Mouse (Mus musculus): ENCODE data around the gene Gfi1b. TPM values are rescaled to one million over a fixed set of nuclear protein-coding genes. Genes with fewer than 3 reads are reported as not detected.

Gene Gfi1b
- polyA plus RNA-seq, 1 experiment from 2014 or later: 0.51 TPM

DNA sequence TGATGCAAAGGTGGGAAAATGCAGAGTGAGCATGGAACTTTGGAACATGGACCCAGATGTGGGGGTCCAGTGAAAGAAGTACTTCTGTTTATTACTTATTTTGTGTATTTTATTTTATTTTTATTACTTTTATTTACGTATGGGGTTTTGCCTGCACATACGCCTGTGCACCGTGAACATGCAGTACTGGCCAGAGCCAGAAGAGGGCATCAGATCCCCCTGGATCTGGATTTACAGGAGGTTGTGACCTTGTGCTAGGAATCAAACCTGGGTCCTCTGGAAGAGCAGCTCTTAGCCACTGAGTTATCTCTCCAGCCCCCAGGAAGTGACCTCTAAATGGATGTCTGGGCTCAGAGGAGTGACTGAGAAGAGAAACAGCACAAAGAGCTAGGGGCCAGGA is 3.1 kb upstream of the Gfi1b start:
- no peak overlapping the region for H3K4me3 ChIP-seq (ENCODE audit: low read depth, low read length)
- no peak for ATAC-seq (ENCODE audit: insufficient read depth)
- no peak overlapping the region for H3K9ac ChIP-seq
- H3K9me3 ChIP-seq (ENCODE audit: low read depth, low read length): no peaks in the 10 kb centered on the region
- TF ChIP-seq CTCF (IDR thresholded peaks at IDR 0.05; ENCODE audit: low read depth): 0 out of 2 replicates have a peak, but pooled peaks have one; percentile 26
- H3K4me1 ChIP-seq (ENCODE audit: insufficient read depth): no peaks in the 10 kb centered on the region
- H3K36me3 ChIP-seq (ENCODE audit: insufficient read depth): no peaks in the 10 kb centered on the region
- peaks cover 12% of the 10 kb centered on the region for H3K27me3 ChIP-seq (ENCODE audit: insufficient read depth, low read length)
- 86% methylated on average over 3 of the region's 3 CpGs for WGBS
- no peak for DNase-seq
- H3K27ac ChIP-seq (ENCODE audit: low read depth): no peak overlapping the region
- H3K4me2 ChIP-seq: no peak overlapping the region

DNA sequence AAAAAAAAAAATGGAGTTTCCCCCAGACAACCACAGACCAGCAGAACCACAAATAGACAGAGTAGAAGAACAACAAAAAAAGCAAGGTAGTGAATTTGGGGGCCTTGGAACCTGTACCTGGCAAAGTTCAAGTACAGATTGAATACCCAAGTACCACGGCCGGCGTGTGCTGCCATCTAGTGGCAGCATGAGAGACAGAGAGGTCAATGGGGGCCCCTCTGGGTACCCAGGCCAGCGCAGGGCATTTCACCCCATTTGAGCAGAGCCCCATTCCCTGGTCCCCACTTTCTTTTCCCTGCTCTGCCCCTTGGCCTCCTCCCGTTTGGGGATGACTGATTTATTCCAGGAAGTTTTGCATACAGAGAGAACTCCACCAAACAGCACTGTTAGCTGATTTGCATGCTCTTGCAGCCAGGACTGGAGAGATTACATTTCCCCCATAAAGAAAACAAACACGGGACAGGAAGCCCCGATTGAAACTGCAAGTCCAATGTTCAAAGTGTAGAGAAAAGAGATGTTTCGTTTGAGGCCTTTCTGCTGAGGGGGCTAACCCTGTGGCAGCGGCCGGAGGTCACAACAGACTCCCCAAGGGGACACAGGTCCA is 841 bp upstream of the Gfi1b start:
- no peak overlapping the region for H3K4me3 ChIP-seq (ENCODE audit: low read depth, low read length)
- H3K4me1 ChIP-seq (ENCODE audit: insufficient read depth): no peaks in the 10 kb centered on the region
- no peaks in the 10 kb centered on the region for H3K9me3 ChIP-seq (ENCODE audit: low read depth, low read length)
- DNase-seq (peak; percentile 74), ATAC-seq (ENCODE audit: insufficient read depth) (no peak)
- H3K27ac ChIP-seq (ENCODE audit: low read depth): no peak overlapping the region
- 20% methylated on average over 10 of the region's 10 CpGs for WGBS
- H3K27me3 ChIP-seq (ENCODE audit: insufficient read depth, low read length): peaks cover 12% of the 10 kb centered on the region
- H3K36me3 ChIP-seq (ENCODE audit: insufficient read depth): no peaks in the 10 kb centered on the region
- H3K9ac ChIP-seq: no peak overlapping the region
- peak; percentile 74 for TF ChIP-seq CTCF (IDR thresholded peaks at IDR 0.05; ENCODE audit: low read depth)
- no peak overlapping the region for H3K4me2 ChIP-seq

DNA sequence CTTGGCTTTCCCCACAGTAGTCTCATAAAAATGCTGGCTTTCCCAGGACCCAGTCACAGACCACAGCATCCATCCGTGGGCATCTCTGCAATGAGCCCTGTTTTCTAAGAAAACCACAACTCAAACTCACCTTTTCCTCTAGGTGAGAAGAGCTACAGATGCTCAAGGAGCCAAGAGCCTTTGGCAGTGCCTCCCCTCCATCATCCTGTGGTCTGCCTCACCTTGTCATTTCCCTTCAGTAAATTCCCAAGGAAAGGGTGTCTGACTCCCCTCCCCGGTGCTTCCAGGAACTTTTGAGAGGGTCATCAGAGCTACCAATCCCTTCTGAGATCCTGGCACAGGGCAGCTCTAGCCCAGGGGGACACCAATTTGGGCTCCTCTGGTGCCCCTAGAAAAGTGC is 671 bp downstream of the Gfi1b start:
- DNase-seq: no peak
- no peak for ATAC-seq (ENCODE audit: insufficient read depth)
- Histone ChIP-seq H3K4me1 (ENCODE audit: insufficient read depth) (no peaks in the 10 kb centered on the region), H3K27ac (ENCODE audit: low read depth) (no peak overlapping the region), H3K4me3 (ENCODE audit: low read depth, low read length) (peak overlapping the region; percentile 23; the same call in 1 of the 2 replicates), H3K27me3 (ENCODE audit: insufficient read depth, low read length) (peaks cover 12% of the 10 kb centered on the region), H3K36me3 (ENCODE audit: insufficient read depth) (no peaks in the 10 kb centered on the region), H3K9ac (no peak overlapping the region), H3K4me2 (no peak overlapping the region), H3K9me3 (ENCODE audit: low read depth, low read length) (no peaks in the 10 kb centered on the region)
- WGBS: 33% methylated on average over 2 of the region's 2 CpGs
- TF ChIP-seq CTCF (IDR thresholded peaks at IDR 0.05; ENCODE audit: low read depth): no peak

DNA sequence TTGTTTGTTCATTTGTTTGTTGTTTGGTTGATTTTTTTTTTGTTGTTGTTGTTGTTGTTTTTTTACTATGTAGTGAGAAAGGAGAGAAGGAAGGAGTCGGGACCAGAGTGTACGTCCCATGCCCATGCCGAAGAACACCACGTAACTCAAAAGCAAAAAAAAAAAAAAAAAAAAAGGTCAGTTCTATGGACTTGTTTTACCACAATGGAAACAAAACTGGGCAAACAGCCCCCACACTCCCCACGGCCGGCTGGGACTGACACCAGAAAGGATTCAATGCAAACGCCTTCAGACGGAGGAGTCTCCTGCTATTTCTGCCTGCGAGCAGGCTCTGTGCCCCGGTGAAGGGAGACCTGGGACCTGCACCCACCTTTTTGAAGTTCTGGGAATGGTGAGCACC is 1.3 kb downstream of the Gfi1b start:
- H3K36me3 ChIP-seq (ENCODE audit: insufficient read depth): no peaks in the 10 kb centered on the region
- no peak overlapping the region for H3K4me2 ChIP-seq
- no peak for TF ChIP-seq CTCF (IDR thresholded peaks at IDR 0.05; ENCODE audit: low read depth)
- no peak overlapping the region for H3K9ac ChIP-seq
- no peaks in the 10 kb centered on the region for H3K9me3 ChIP-seq (ENCODE audit: low read depth, low read length)
- ATAC-seq (ENCODE audit: insufficient read depth): no peak
- H3K4me1 ChIP-seq (ENCODE audit: insufficient read depth): no peaks in the 10 kb centered on the region
- DNase-seq: no peak
- no peak overlapping the region for H3K27ac ChIP-seq (ENCODE audit: low read depth)
- 63% methylated on average over 10 of the region's 10 CpGs for WGBS
- H3K4me3 ChIP-seq (ENCODE audit: low read depth, low read length): peak overlapping the region; percentile 23; the same call in 1 of the 2 replicates
- peaks cover 12% of the 10 kb centered on the region for H3K27me3 ChIP-seq (ENCODE audit: insufficient read depth, low read length)

DNA sequence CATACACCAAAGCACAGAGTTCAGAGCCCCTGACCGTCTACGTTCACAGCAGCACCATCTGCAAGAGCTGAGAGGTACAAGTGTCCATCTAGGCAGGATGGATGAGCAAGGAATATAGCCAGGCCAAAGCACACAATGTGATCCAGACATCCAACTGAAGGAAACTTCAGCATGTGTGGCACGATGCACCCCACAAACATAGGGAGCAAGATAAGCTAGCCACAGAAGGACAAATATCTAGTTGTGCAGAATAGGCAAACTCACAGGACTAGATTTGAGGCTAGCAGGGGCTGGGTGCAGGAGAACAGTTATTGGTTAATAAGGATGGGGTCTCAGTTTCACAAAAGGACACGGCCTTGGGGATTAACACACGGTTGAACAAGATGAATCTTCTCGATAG is 2.4 kb downstream of the Gfi1b start:
- Histone ChIP-seq H3K27ac (ENCODE audit: low read depth) (no peak overlapping the region), H3K9ac (no peak overlapping the region), H3K4me1 (ENCODE audit: insufficient read depth) (no peaks in the 10 kb centered on the region), H3K4me3 (ENCODE audit: low read depth, low read length) (no peak overlapping the region), H3K27me3 (ENCODE audit: insufficient read depth, low read length) (peaks cover 12% of the 10 kb centered on the region), H3K36me3 (ENCODE audit: insufficient read depth) (no peaks in the 10 kb centered on the region), H3K9me3 (ENCODE audit: low read depth, low read length) (no peaks in the 10 kb centered on the region), H3K4me2 (peak overlapping the region; percentile 4; the same call in 1 of the 2 replicates)
- WGBS: 81% methylated on average over 6 of the region's 6 CpGs
- no peak for ATAC-seq (ENCODE audit: insufficient read depth)
- no peak for DNase-seq
- TF ChIP-seq CTCF (IDR thresholded peaks at IDR 0.05; ENCODE audit: low read depth): no peak

DNA sequence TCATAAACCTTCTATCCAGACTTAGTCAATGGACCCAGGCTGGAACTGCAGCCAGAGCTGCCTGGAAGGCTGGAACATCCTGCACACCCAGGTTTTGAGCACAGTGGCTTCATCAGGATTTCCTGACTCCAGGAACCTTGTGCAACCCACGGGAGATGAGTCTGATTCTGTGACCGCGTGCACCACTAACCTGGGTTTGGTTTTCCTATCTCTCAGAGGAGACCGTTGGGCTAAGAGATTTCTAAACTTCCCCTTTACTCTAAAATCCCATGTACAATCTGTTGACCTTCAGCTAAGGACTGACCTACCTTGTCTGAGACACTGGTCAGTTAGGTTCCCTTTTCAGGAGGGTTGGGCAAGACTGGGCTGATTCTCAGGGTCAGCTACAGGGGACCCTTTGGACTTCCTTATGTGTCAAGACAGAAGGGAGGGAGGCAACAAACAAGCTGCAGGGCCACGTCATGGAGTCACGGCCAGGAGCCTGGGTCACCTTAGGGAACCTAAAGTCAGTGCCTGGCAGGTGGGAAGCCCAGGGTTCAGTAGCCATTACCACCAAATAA is 2.9 kb downstream of the Gfi1b start:
- TF ChIP-seq CTCF (IDR thresholded peaks at IDR 0.05; ENCODE audit: low read depth): no peak
- Histone ChIP-seq H3K9ac (no peak overlapping the region), H3K9me3 (ENCODE audit: low read depth, low read length) (no peaks in the 10 kb centered on the region), H3K4me3 (ENCODE audit: low read depth, low read length) (no peak overlapping the region), H3K27ac (ENCODE audit: low read depth) (no peak overlapping the region), H3K27me3 (ENCODE audit: insufficient read depth, low read length) (peaks cover 12% of the 10 kb centered on the region), H3K36me3 (ENCODE audit: insufficient read depth) (no peaks in the 10 kb centered on the region), H3K4me1 (ENCODE audit: insufficient read depth) (no peaks in the 10 kb centered on the region), H3K4me2 (peak overlapping the region; percentile 4; the same call in 1 of the 2 replicates)
- DNase-seq (no peak), ATAC-seq (ENCODE audit: insufficient read depth) (no peak)
- 76% methylated on average over 6 of the region's 6 CpGs for WGBS

DNA sequence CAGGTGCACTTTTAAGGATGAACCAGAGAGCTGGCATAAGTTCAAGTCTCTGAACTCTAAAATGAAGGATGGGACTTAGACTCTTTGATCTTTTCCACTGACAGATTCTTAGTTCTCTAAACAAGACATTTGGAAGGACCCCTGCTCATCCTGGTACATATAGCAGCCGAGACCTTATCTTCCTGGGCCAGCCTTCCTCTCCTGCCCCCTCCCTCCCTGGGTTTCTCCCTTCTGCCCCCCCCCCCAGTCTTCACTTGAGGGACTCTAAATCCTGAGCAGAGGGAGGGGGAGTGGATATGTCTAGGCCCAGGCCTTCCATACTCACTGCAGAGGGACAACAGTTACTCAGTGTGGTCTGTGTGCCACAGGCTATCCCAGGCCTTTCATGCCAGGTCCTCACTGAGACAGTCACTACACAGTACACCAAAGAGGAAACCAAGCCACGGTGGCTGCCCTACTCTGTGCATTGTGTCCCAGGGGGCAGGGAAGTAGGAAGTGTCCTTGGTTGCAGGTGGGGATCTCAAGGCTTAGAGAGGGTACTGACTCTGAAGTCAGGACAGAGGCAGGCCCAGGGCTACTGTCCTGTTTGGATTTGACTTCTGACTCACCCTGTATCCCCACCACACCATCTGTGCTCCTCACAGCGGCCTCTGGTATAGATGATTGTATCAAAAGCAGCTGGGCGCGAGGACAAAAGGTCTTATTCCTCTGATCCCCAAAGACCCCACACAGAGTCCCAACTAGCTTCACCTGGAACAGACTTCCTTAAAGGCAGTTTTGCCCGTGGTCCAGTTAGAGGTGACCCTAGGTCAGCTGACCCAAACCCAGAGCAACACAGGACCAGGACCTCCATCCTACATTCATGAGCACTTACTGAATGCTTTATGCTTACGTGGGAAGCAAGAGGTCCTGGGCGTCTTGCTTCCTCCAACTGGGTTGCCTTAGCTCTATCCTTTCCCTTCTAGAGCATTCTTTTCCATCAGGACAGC is 4.0 kb downstream of the Gfi1b start:
- H3K9me3 ChIP-seq (ENCODE audit: low read depth, low read length): no peaks in the 10 kb centered on the region
- TF ChIP-seq CTCF (IDR thresholded peaks at IDR 0.05; ENCODE audit: low read depth): no peak
- no peak overlapping the region for H3K4me3 ChIP-seq (ENCODE audit: low read depth, low read length)
- no peaks in the 10 kb centered on the region for H3K4me1 ChIP-seq (ENCODE audit: insufficient read depth)
- no peak overlapping the region for H3K9ac ChIP-seq
- H3K36me3 ChIP-seq (ENCODE audit: insufficient read depth): no peaks in the 10 kb centered on the region
- no peak for DNase-seq
- H3K27ac ChIP-seq (ENCODE audit: low read depth): no peak overlapping the region
- 73% methylated on average over 8 of the region's 8 CpGs for WGBS
- peaks cover 12% of the 10 kb centered on the region for H3K27me3 ChIP-seq (ENCODE audit: insufficient read depth, low read length)
- H3K4me2 ChIP-seq: peak overlapping the region; percentile 12; the same call in 1 of the 2 replicates
- no peak for ATAC-seq (ENCODE audit: insufficient read depth)

Data from lung, embryonic 14.5 days (tissue).